Mouse (Mus musculus) stomach, embryonic 16.5 days (tissue): Measurements from ENCODE around the gene Cyb5r3. TPM values are rescaled to one million over a fixed set of nuclear protein-coding genes. Genes with fewer than 3 reads are reported as not detected.

Experiments used
- ATAC-seq: fragments of 200-750 bp; cut with Nextera tagmentation; 2 replicates; pipeline ENCODE4 v1.8.0; 2017; ENCODE audit warnings: moderate number of reproducible peaks, moderate TSS enrichment; ENCODE audit not compliant: insufficient read depth, low FRiP score
- H3K27ac ChIP-seq: fragments of 300-500 bp; sonication (generic); 2 replicates; pipeline ENCODE4 v1.5.1; 2014; ENCODE audit warnings: low read length
- H3K27me3 ChIP-seq: fragments of 300-500 bp; sonication (generic); 2 replicates; pipeline ENCODE4 v1.6.1; 2014; ENCODE audit warnings: low read length, control low read depth, mixed read lengths; ENCODE audit not compliant: control insufficient read depth, insufficient read depth
- H3K36me3 ChIP-seq: fragments of 300-500 bp; sonication (generic); 2 replicates; pipeline ENCODE4 v1.6.1; 2014; ENCODE audit warnings: low read length; ENCODE audit not compliant: control insufficient read depth, insufficient read depth
- H3K4me1 ChIP-seq: fragments of 300-500 bp; sonication (generic); 2 replicates; pipeline ENCODE4 v1.6.1; 2014; ENCODE audit warnings: low read length, control low read depth, mixed read lengths; ENCODE audit not compliant: control insufficient read depth, insufficient read depth
- H3K4me2 ChIP-seq: fragments of 300-500 bp; sonication (generic); 2 replicates; pipeline ENCODE4 v1.6.1; 2014; ENCODE audit warnings: low read depth, low read length, mixed read lengths
- H3K4me3 ChIP-seq: fragments of 300-500 bp; sonication (generic); replicated peaks from 2 replicates; pipeline ENCODE4 v1.5.1; 2014; ENCODE audit warnings: mild to moderate bottlenecking, low read length
- H3K9ac ChIP-seq: fragments of 300-500 bp; sonication (generic); 2 replicates; pipeline ENCODE4 v1.6.1; 2014; ENCODE audit warnings: low read length
- H3K9me3 ChIP-seq: fragments of 300-500 bp; sonication (generic); replicated peaks from 2 replicates; pipeline ENCODE4 v1.6.1; 2016; ENCODE audit warnings: low read length, control low read depth; ENCODE audit not compliant: control insufficient read depth
- WGBS: fragments of 180-500 bp; shearing (Covaris S2); extraction: QIAGEN DNeasy Blood & Tissue Kit; methylation state at CpG from one replicate; pipeline ENCODE4 v1.1.7; 2014; 5-methylcytosine and 5-hydroxymethylcytosine counted together
- polyA plus RNA-seq: library from polyadenylated mRNA; unstranded; fragments of >200 nt; fragmentation: Nextera tagmentation; extraction: Ambion mirVana; gene quantifications from 2 replicates; pipeline ENCODE4 v1.2.1, GENCODE M21; 2015

Cyb5r3 gene
- polyA plus RNA-seq, 1 experiment from 2014 or later, result 211 TPM

GRCm38 (mm10) chr15:83204731-83205451, 32.5 kb upstream of the Cyb5r3 start:
- Histone ChIP-seq H3K27me3 (no peaks in the 10 kb centered on the region), H3K4me2 (peak overlapping the region; percentile 45), H3K36me3 (no peaks in the 10 kb centered on the region), H3K4me1 (peaks cover 3% of the 10 kb centered on the region; the same call in 1 of the 2 replicates), H3K4me3 (no peak overlapping the region), H3K9ac (peak overlapping the region; percentile 35; the same call in 1 of the 2 replicates), H3K9me3 (no peaks in the 10 kb centered on the region), H3K27ac (no peak overlapping the region)
- WGBS, result 33% methylated on average over 10 of the region's 10 CpGs
- ATAC-seq, result peak; percentile 43; the same call in 1 of the 2 replicates

GRCm38 (mm10) chr15:83202412-83202811, 30.0 kb upstream of the Cyb5r3 start:
- H3K9me3 ChIP-seq, result no peaks in the 10 kb centered on the region
- 62% methylated on average over 4 of the region's 4 CpGs for WGBS

GRCm38 (mm10) chr15:83193413-83193812, 21.0 kb upstream of the Cyb5r3 start:
- H3K4me3 ChIP-seq, result no peak overlapping the region
- WGBS, result 90% methylated on average over 4 of the region's 4 CpGs

More at GRCm38 (mm10) chr15:83202412-83202811, 30.0 kb upstream of the Cyb5r3 start:
- H3K4me1 ChIP-seq, result peaks cover 3% of the 10 kb centered on the region; the same call in 1 of the 2 replicates
- H3K27me3 ChIP-seq, result no peaks in the 10 kb centered on the region
- no peak for ATAC-seq
- no peaks in the 10 kb centered on the region for H3K36me3 ChIP-seq
- no peak overlapping the region for H3K4me2 ChIP-seq
- no peak overlapping the region for H3K27ac ChIP-seq
- H3K4me3 ChIP-seq, result no peak overlapping the region
- no peak overlapping the region for H3K9ac ChIP-seq

GRCm38 (mm10) chr15:83182351-83182750, 10.0 kb upstream of the Cyb5r3 start:
- Histone ChIP-seq H3K4me3 (no peak overlapping the region), H3K27me3 (no peaks in the 10 kb centered on the region), H3K4me2 (no peak overlapping the region), H3K36me3 (no peaks in the 10 kb centered on the region), H3K4me1 (peaks cover 9% of the 10 kb centered on the region; the same call in 1 of the 2 replicates), H3K27ac (no peak overlapping the region), H3K9me3 (no peaks in the 10 kb centered on the region), H3K9ac (no peak overlapping the region)
- ATAC-seq, result no peak
- 52% methylated on average over 5 of the region's 5 CpGs for WGBS

More at GRCm38 (mm10) chr15:83193413-83193812, 21.0 kb upstream of the Cyb5r3 start:
- no peak for ATAC-seq
- no peaks in the 10 kb centered on the region for H3K27me3 ChIP-seq
- no peak overlapping the region for H3K27ac ChIP-seq
- no peak overlapping the region for H3K9ac ChIP-seq
- H3K4me2 ChIP-seq, result no peak overlapping the region
- no peaks in the 10 kb centered on the region for H3K4me1 ChIP-seq
- no peaks in the 10 kb centered on the region for H3K9me3 ChIP-seq
- no peaks in the 10 kb centered on the region for H3K36me3 ChIP-seq

GRCm38 (mm10) chr15:83181800-83182330, 9.5 kb upstream of the Cyb5r3 start:
- Histone ChIP-seq H3K4me1 (peaks cover 9% of the 10 kb centered on the region; the same call in 1 of the 2 replicates), H3K4me2 (no peak overlapping the region), H3K4me3 (no peak overlapping the region), H3K36me3 (no peaks in the 10 kb centered on the region), H3K27ac (no peak overlapping the region), H3K9me3 (no peaks in the 10 kb centered on the region), H3K9ac (no peak overlapping the region), H3K27me3 (no peaks in the 10 kb centered on the region)
- WGBS, result 29% methylated on average over 4 of the region's 4 CpGs
- ATAC-seq, result no peak

- peaks cover 9% of the 10 kb centered on the region; the same call in 1 of the 2 replicates for H3K4me1 ChIP-seq
- H3K9me3 ChIP-seq, result no peaks in the 10 kb centered on the region
- H3K4me3 ChIP-seq, result no peak overlapping the region
- H3K27ac ChIP-seq, result no peak overlapping the region
- H3K27me3 ChIP-seq, result no peaks in the 10 kb centered on the region
- H3K36me3 ChIP-seq, result no peaks in the 10 kb centered on the region
- no peak overlapping the region for H3K4me2 ChIP-seq
- WGBS, result 87% methylated on average over 6 of the region's 6 CpGs
- no peak for ATAC-seq
- no peak overlapping the region for H3K9ac ChIP-seq
Measured at GRCm38 (mm10) chr15:83180004-83180403, 7.6 kb upstream of the Cyb5r3 start.

GRCm38 (mm10) chr15:83176653-83177052, 4.3 kb upstream of the Cyb5r3 start:
- H3K36me3 ChIP-seq, result no peaks in the 10 kb centered on the region
- H3K4me1 ChIP-seq, result peaks cover 7% of the 10 kb centered on the region
- no peak overlapping the region for H3K4me3 ChIP-seq
- H3K27me3 ChIP-seq, result no peaks in the 10 kb centered on the region
- no peaks in the 10 kb centered on the region for H3K9me3 ChIP-seq
- H3K27ac ChIP-seq, result no peak overlapping the region
- ATAC-seq, result no peak
- H3K9ac ChIP-seq, result no peak overlapping the region
- 53% methylated on average over 4 of the region's 4 CpGs for WGBS
- no peak overlapping the region for H3K4me2 ChIP-seq

GRCm38 (mm10) chr15:83173914-83174884, 1.8 kb upstream of the Cyb5r3 start:
- H3K27me3 ChIP-seq, result no peaks in the 10 kb centered on the region
- no peak overlapping the region for H3K27ac ChIP-seq
- no peaks in the 10 kb centered on the region for H3K36me3 ChIP-seq
- peaks cover 30% of the 10 kb centered on the region for H3K4me1 ChIP-seq
- H3K4me3 ChIP-seq, result no peak overlapping the region
- no peak overlapping the region for H3K9ac ChIP-seq
- WGBS, result 82% methylated on average over 14 of the region's 14 CpGs
- H3K4me2 ChIP-seq, result no peak overlapping the region
- ATAC-seq, result no peak
- H3K9me3 ChIP-seq, result no peaks in the 10 kb centered on the region
